Mouse (Mus musculus) megakaryocyte, embryonic 14.5 days (primary cell): ENCODE results near the gene B4galt5.

Experiments used
- FLI1 ChIP-seq: IDR thresholded peaks from 2 replicates; pipeline ENCODE4 v1.6.1; 2012; ENCODE audit warnings: low read length, inconsistent platforms, mixed read lengths
- GATA1 ChIP-seq: IDR thresholded peaks from 3 replicates; pipeline ENCODE4 v1.6.1; 2012; ENCODE audit warnings: mixed read lengths, low read length, inconsistent platforms, borderline replicate concordance

- no peak for TF ChIP-seq GATA1
- no peak for TF ChIP-seq FLI1
Measured at GRCm38 (mm10) chr2:167301601-167302000, 47.4 kb downstream of the B4galt5 start.
